Mouse (Mus musculus): ENCODE measurements at regions not wholly inside any gene's neighbourhood (a gene's known extent, or its start where the extent isn't known, plus 50 kb on each side); places are given as distances from the start of the nearest gene placed in this dataset.
A peak's percentile ranks its signal among the peaks of the same experiment; 100 is the strongest.

DNA sequence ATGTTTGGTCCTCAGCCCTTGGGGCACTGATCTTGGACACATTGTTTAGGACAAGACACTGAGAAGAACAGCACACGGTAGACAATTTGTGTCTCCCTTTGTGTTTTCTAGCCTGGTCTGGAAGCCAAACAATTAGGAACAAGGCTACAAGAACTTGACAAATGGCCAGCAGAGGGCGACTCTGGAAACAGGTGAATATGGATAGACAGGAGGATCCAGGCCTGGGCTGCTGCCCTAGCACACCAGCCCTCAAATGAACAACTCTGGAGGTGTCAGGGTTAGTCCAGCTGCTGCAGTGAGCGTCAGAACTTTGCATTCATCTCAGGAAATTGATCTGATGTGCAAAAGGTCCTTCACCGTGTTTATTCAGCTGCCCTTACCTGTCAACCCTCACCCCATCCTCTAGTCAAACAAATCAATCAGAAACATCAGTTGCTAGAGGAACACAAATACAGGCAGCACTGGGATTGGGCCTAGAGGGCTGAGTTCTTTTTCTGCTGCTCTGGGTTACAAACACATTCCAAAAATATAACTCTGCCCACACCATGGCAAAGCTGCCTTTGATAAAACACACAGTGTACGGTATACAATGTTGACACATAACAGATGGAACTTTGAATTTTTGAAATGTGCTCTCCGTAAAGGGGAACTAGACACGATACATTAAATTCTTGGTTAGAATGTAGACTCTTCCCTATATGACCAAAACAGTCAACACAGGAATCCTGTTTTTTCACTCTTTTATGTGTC lies 159.7 kb downstream of the Fam84b start:
- Histone ChIP-seq H3K27ac (no peak overlapping the region), H3K4me3 (no peak overlapping the region)
- intact Hi-C loops (cut with DNase I), result loop anchor here (2.0 kb wide), 1 partner anchor 131 kb away; no protein-coding TSS in a partner anchor
- TF ChIP-seq CTCF (IDR thresholded peaks at IDR 0.05), result peak; percentile 42
- peak in 1 of 2 experiments; percentile 18 for DNase-seq (ENCODE audit: extremely low spot score in 1 of 2, low spot score in 2 of 2)

DNA sequence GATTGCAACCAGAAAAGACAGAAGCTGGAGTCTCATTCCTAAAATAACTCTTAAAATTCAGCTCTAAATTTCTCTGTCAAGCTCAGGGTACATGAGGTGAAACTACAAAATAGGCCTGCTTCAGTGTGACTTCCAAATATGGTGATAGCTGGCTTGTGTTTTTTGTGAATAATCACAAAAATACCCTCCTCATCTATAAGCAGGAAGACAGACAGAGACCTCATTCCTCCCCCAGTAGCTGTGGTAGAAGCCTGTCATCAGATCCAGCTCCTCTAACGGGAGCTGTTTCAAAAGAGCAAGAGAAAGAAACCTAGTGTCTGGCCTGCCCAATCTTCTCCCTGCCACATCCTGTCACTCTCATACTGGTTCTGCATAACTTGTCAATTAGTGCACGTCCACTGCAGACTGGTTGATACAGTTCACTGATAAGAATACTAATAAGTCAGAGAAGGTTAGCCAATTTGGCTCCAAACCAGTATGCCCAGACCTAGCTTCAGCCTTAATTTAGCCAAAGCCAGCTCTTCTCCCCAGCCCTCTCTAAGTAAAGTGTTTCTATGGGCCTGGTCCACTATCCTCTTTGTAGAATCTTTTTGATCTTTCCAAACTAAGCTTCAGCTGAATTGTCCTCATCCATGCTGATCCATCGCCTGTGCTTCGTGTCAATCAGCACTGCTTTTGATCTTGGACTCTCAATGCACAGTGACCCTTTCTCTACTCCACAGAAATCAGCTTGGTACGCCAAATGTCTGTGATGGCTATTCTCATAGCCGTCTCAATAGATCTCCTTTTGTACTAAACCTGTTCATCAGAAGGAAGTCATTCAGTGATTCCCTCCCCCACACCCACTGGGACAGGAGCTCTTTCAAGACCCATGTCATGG lies 160.6 kb downstream of the Fam84b start:
- Histone ChIP-seq H3K27ac (peak overlapping the region; percentile 28), H3K4me3 (no peak overlapping the region)
- no peak for TF ChIP-seq CTCF (IDR thresholded peaks at IDR 0.05)
- intact Hi-C loops (cut with DNase I), result loop anchor here (2.0 kb wide), 1 partner anchor 132 kb away; no protein-coding TSS in a partner anchor
- DNase-seq (ENCODE audit: extremely low spot score in 1 of 2, low spot score in 2 of 2), result no peak

DNA sequence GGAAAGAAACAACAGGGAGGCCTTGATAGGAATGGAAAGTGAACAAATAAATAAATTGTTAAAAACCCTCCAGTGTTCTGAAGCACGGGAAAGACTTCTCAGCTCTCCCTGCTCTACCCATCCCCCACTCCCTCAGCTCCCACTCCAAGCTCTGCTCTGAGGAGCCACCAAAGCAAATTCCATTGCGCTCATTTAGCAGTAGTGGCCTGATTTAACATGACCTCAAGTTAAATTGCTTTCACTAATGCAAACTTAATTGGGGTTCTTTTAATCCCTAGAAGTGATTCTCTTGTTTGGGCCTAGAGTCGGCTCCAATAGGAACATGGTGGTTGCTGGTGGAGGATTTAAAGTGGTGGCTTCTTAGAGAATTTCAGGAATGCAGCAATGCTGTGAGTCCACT lies 161.4 kb downstream of the Fam84b start:
- Histone ChIP-seq H3K27ac (no peak overlapping the region), H3K4me3 (no peak overlapping the region)
- no peak for DNase-seq (ENCODE audit: extremely low spot score in 1 of 2, low spot score in 2 of 2)
- TF ChIP-seq CTCF (IDR thresholded peaks at IDR 0.05), result no peak
- intact Hi-C loops (cut with DNase I), result loop anchor here (2.0 kb wide), 1 partner anchor 133 kb away; no protein-coding TSS in a partner anchor

DNA sequence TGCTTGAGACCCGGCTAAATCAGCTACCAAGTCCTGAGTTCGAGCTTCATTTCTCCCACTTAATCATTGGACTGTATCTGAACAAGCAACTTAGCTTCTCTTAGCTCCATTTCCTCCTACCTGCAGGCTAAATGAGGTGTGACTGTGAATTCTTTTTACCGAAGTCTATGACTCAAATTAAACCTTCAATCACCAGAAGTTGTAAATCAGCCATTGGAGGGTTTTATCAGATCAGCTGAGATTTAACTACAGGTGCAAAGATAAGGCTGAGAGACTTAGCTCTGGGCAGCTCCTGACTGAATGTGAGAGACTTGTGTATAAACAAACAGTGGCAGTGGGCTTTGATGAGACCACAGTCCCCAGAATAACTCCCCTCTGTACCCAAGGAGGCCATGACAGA lies 176.2 kb downstream of the Fam84b start:
- Histone ChIP-seq H3K27ac (no peak overlapping the region), H3K4me3 (no peak overlapping the region)
- intact Hi-C loops (cut with DNase I), result no loop called here
- TF ChIP-seq CTCF (IDR thresholded peaks at IDR 0.05), result no peak
- DNase-seq (ENCODE audit: extremely low spot score in 1 of 2, low spot score in 2 of 2), result no peak

DNA sequence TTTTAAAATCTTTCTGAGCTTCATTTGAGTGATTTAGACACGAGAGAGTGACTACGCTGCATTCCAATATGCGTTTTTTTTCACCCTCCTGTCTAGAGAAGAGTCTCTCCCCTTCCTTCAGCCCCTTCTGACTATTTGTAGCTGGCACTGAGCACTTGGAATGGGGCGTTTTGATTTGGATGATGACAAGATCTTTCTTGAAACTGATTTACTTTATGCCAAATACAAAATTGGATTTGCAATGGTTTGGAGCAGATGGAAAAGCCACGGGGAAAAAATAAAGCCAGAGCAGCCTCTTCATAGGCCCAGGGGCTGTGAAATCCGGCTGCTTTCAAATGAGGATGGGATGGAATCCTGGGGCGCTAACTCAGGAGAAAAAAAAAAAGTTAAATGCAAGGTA lies 196.0 kb downstream of the Fam84b start:
- Histone ChIP-seq H3K27ac (no peak overlapping the region), H3K4me3 (no peak overlapping the region)
- no peak for TF ChIP-seq CTCF (IDR thresholded peaks at IDR 0.05)
- no peak for DNase-seq (ENCODE audit: extremely low spot score in 1 of 2, low spot score in 2 of 2)
- intact Hi-C loops (cut with DNase I), result no loop called here

DNA sequence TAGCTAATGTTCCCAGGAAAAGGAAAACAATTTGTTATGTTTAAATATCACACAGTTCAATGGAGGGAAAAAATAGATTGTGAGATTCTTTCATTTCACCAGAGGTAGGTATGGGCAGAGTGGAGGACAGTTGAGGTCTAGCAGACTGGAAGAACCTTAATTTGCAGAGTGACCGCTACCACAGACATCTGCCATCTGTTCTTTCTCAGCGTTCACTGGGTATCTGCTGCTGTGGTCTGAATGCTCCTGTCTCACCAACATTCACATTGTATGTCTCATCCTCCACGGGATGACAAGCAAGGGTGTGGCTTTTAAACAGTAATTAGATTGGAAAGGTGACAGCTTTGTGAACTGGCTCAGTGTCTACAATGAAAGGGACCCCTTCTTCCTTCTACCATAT lies 198.5 kb downstream of the Fam84b start:
- DNase-seq (ENCODE audit: extremely low spot score in 1 of 2, low spot score in 2 of 2), result no peak
- Histone ChIP-seq H3K4me3 (no peak overlapping the region), H3K27ac (no peak overlapping the region)
- intact Hi-C loops (cut with DNase I), result no loop called here
- no peak for TF ChIP-seq CTCF (IDR thresholded peaks at IDR 0.05)

DNA sequence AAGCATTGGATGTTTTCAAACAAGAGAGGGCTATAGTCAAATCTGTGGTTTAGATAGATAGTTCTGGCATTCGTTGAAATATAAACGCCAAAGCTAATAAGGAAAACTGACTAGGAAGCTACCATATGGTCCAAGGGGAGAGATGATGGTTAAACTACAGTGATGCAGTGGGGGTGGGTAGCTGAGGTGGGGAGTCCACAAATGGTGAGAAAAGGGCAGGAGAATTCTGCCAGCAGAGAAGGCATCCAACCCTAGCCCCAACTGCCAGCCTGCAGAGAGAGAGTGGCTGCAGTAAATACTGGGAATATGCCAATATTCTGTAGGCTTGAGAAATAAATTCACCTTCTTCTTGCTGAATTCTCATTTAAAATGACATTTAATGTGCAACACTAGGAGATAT lies 204.3 kb downstream of the Fam84b start:
- intact Hi-C loops (cut with DNase I), result no loop called here
- no peak for DNase-seq (ENCODE audit: extremely low spot score in 1 of 2, low spot score in 2 of 2)
- TF ChIP-seq CTCF (IDR thresholded peaks at IDR 0.05), result no peak
- Histone ChIP-seq H3K4me3 (no peak overlapping the region), H3K27ac (no peak overlapping the region)

DNA sequence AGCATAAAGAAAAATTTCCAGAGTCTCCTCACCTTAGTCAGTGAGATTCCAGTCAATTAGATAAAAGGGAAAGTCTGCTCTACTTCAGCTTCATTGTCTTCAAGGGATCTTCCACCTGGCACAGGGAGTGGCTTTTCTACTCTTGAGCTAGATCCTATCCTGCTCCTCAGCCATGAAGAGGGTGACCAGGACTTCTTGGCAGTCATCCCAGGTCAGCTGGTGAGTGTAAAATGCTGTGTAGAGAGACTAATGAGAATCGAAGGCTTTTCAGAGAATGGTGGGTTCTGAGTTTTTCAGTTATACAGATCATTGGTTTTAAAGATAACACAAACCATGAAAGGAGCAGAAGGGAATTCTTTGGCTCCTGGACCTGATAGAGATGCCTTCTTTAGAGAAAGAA lies 211.8 kb downstream of the Fam84b start:
- H3K4me3 ChIP-seq, result no peak overlapping the region
- no peak for DNase-seq (ENCODE audit: extremely low spot score in 1 of 2, low spot score in 2 of 2)
- intact Hi-C loops (cut with DNase I), result no loop called here
- TF ChIP-seq CTCF (IDR thresholded peaks at IDR 0.05), result no peak
- no peak overlapping the region for H3K27ac ChIP-seq

DNA sequence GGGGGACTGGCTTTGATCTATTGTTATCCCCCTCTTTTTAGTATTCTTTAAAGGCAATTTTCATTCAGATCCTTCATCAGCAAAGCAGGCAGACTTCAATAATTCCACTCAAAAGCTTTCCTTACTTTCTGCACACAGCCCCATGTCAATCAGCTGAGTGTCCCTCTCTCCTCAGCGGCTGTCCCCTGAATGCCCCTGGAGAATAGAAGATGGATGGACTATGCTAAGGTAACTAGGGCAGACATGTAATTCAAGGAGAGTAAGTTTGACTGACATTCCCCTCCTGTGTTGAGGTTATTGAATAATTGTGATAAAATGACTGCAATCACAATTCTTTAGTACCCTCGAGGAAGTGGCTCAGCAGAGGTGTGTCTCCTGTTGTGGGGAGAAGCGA lies 220.1 kb downstream of the Fam84b start:
- DNase-seq (ENCODE audit: extremely low spot score in 1 of 2, low spot score in 2 of 2), result no peak
- intact Hi-C loops (cut with DNase I), result no loop called here
- no peak overlapping the region for H3K27ac ChIP-seq
- no peak overlapping the region for H3K4me3 ChIP-seq
- TF ChIP-seq CTCF (IDR thresholded peaks at IDR 0.05), result no peak

DNA sequence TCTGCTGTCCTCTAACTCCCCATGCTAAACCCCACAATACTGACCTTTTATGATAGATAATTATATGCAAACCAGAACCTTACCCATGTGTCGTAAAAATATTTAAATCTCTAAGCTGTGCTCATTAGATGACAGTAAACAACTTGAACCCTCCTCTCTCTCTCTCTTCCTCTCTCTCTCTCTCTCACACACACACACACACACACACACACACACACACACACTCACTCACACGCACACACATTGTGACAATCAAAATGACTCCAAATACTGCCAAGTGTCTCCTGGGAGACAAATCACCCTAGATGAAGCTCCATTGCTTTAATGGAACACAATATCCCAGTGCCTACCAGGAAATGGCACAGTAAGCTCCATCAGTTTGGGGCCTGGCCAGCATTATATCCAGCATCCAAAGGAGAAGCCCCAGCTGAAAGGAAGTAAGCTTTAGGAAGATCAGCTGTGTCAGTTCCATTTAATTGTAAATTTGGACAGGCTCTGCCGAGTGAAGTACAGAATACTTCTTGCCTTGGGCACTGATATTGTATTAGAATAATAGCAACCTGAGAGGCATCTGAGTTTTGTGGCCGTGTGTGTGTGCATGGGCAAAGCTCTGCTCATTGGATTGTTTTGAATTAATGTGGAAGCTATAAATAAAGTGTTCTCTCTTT lies 220.7 kb downstream of the Fam84b start:
- TF ChIP-seq CTCF (IDR thresholded peaks at IDR 0.05), result no peak
- intact Hi-C loops (cut with DNase I), result no loop called here
- Histone ChIP-seq H3K27ac (no peak overlapping the region), H3K4me3 (no peak overlapping the region)
- no peak for DNase-seq (ENCODE audit: extremely low spot score in 1 of 2, low spot score in 2 of 2)

DNA sequence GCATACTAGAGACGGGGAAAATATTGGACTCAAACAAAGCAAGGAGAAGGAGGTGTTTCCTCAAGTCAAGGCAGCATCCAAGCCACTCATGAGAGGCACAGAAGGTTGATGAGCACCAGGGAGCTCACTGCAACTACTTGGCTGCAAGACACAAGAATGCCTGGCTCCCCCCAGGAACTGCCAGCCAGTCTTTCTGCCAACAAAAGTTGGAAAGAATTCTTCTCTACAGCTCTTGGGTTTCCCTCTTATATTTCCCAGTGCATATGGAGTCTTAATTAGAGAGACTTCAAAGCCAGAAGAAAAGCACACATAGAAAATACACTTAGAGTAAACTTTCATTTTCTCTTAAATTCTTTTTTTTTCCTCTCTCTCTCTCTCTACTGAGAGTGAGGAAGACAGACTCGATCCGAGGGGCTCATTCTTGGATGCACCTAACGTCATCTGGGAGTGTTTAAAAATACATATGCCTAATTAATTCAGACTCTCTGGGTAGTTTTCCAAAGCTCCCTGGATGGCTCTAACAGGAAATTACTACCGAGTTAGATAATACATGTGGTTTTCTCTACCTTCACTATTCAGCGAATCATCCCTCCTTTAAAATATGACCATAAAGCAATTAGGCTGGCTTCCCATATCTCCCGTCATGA lies 222.7 kb downstream of the Fam84b start:
- no peak for TF ChIP-seq CTCF (IDR thresholded peaks at IDR 0.05)
- H3K27ac ChIP-seq, result no peak overlapping the region

More for the DNA sequence above, 222.7 kb downstream of the Fam84b start:
- no peak overlapping the region for H3K4me3 ChIP-seq
- DNase-seq (ENCODE audit: extremely low spot score in 1 of 2, low spot score in 2 of 2), result no peak
- intact Hi-C loops (cut with DNase I), result no loop called here
